Mouse (Mus musculus) heart, embryonic 13.5 days (tissue): ENCODE measurements around the gene Trem3. TPM values are rescaled to one million over a fixed set of nuclear protein-coding genes. Genes with fewer than 3 reads are reported as not detected.

Experiments
- ATAC-seq: fragments of 200-750 bp; cut with Nextera tagmentation; 2 replicates; pipeline ENCODE4 v1.8.0; 2017; ENCODE audit warnings: moderate TSS enrichment; ENCODE audit not compliant: insufficient number of reproducible peaks, low FRiP score, low TSS enrichment; ENCODE audit errors: extremely low read depth
- H3K27ac ChIP-seq: fragments of 300-500 bp; sonication (generic); replicated peaks from 2 replicates; pipeline ENCODE4 v1.5.1; 2015; ENCODE audit warnings: moderate library complexity, mild to moderate bottlenecking, inconsistent platforms
- H3K27me3 ChIP-seq: fragments of 300-500 bp; sonication (generic); replicated peaks from 2 replicates; pipeline ENCODE4 v1.6.1; 2015; ENCODE audit warnings: mild to moderate bottlenecking, inconsistent platforms
- H3K36me3 ChIP-seq: fragments of 300-500 bp; sonication (generic); 2 replicates; pipeline ENCODE4 v1.6.1; 2015; ENCODE audit warnings: mild to moderate bottlenecking, inconsistent platforms
- H3K4me1 ChIP-seq: fragments of 300-500 bp; sonication (generic); 2 replicates; pipeline ENCODE4 v1.6.1; 2015; ENCODE audit warnings: inconsistent platforms
- H3K4me2 ChIP-seq: fragments of 300-500 bp; sonication (generic); 2 replicates; pipeline ENCODE4 v1.6.1; 2015; ENCODE audit warnings: inconsistent platforms, mild to moderate bottlenecking, moderate library complexity
- H3K4me3 ChIP-seq: fragments of 300-500 bp; sonication (generic); 2 replicates; pipeline ENCODE4 v1.5.1; 2015; ENCODE audit warnings: moderate library complexity, mild to moderate bottlenecking, inconsistent platforms
- H3K9ac ChIP-seq: fragments of 300-500 bp; sonication (generic); 2 replicates; pipeline ENCODE4 v1.6.1; 2015; ENCODE audit warnings: inconsistent platforms, mild to moderate bottlenecking, moderate library complexity
- H3K9me3 ChIP-seq: fragments of 300-500 bp; sonication (generic); 2 replicates; pipeline ENCODE4 v1.6.1; 2016; ENCODE audit warnings: inconsistent platforms
- WGBS: fragments of 180-500 bp; shearing (Covaris S2); methylation state at CpG from one replicate; pipeline ENCODE4 v1.1.7; 2015; ENCODE audit warnings: mixed read lengths; 5-methylcytosine and 5-hydroxymethylcytosine counted together
- polyA plus RNA-seq: library from polyadenylated mRNA; unstranded; fragments of >200 nt; fragmentation: Nextera tagmentation; extraction: Ambion mirVana; gene quantifications from 2 replicates; pipeline ENCODE4 v1.2.1, GENCODE M21; 2015

Gene Trem3
- not detected in 2 replicates for polyA plus RNA-seq

- H3K4me1 ChIP-seq: no peaks in the 10 kb centered on the region
- ATAC-seq: no peak
- H3K27me3 ChIP-seq: no peaks in the 10 kb centered on the region
- H3K27ac ChIP-seq: no peak within 1 kb of the TSS
- no peak within 1 kb of the TSS for H3K9ac ChIP-seq
- H3K36me3 ChIP-seq: no peaks in the 10 kb centered on the region
- 74% methylated on average over 11 of the region's 11 CpGs for whole genome bisulfite sequencing
- H3K9me3 ChIP-seq: no peaks in the 10 kb centered on the region
- H3K4me2 ChIP-seq: no peak within 1 kb of the TSS
- H3K4me3 ChIP-seq: no peak within 1 kb of the TSS
Observed at GRCm38 (mm10) chr17:48247221-48247928, at the start of gene Trem3. Gene Trem3, plus strand, starts transcription at chr17:48247777.

- H3K4me1 ChIP-seq: no peaks in the 10 kb centered on the region
- no peaks in the 10 kb centered on the region for H3K27me3 ChIP-seq
- ATAC-seq: no peak
- H3K9ac ChIP-seq: no peak overlapping the region
- H3K4me3 ChIP-seq: no peak overlapping the region
- 88% methylated on average over 12 of the region's 12 CpGs for WGBS
- no peaks in the 10 kb centered on the region for H3K36me3 ChIP-seq
- H3K27ac ChIP-seq: no peak overlapping the region
- H3K9me3 ChIP-seq: peaks cover 37% of the 10 kb centered on the region
- no peak overlapping the region for H3K4me2 ChIP-seq
Observed at GRCm38 (mm10) chr17:48203086-48203485, 44.5 kb upstream of the Trem3 start.

GRCm38 (mm10) chr17:48212596-48212995 lies 35.0 kb upstream of the Trem3 start:
- Histone ChIP-seq H3K36me3 (no peaks in the 10 kb centered on the region), H3K4me2 (no peak overlapping the region), H3K27me3 (no peaks in the 10 kb centered on the region), H3K9me3 (0 out of 2 replicates have a peak, but pooled peaks cover 4% of the 10 kb centered on the region), H3K4me3 (no peak overlapping the region), H3K4me1 (no peaks in the 10 kb centered on the region), H3K9ac (no peak overlapping the region), H3K27ac (no peak overlapping the region)
- ATAC-seq: no peak
- 90% methylated on average over 12 of the region's 12 CpGs for WGBS

GRCm38 (mm10) chr17:48213511-48213910 lies 34.1 kb upstream of the Trem3 start:
- ATAC-seq: no peak
- 59% methylated on average over 5 of the region's 5 CpGs for WGBS
- H3K9me3 ChIP-seq: 0 out of 2 replicates have a peak, but pooled peaks cover 4% of the 10 kb centered on the region
- no peaks in the 10 kb centered on the region for H3K36me3 ChIP-seq
- no peaks in the 10 kb centered on the region for H3K4me1 ChIP-seq
- no peak overlapping the region for H3K4me3 ChIP-seq
- no peaks in the 10 kb centered on the region for H3K27me3 ChIP-seq
- no peak overlapping the region for H3K27ac ChIP-seq
- no peak overlapping the region for H3K9ac ChIP-seq
- no peak overlapping the region for H3K4me2 ChIP-seq

GRCm38 (mm10) chr17:48215429-48215828 lies 32.1 kb upstream of the Trem3 start:
- Histone ChIP-seq H3K9ac (no peak overlapping the region), H3K4me1 (no peaks in the 10 kb centered on the region), H3K27me3 (no peaks in the 10 kb centered on the region), H3K4me3 (no peak overlapping the region), H3K36me3 (no peaks in the 10 kb centered on the region), H3K27ac (no peak overlapping the region), H3K9me3 (0 out of 2 replicates have a peak, but pooled peaks cover 4% of the 10 kb centered on the region), H3K4me2 (no peak overlapping the region)
- no peak for ATAC-seq
- 77% methylated on average over 1 of the region's 1 CpGs for WGBS

- WGBS: 65% methylated on average over 7 of the region's 7 CpGs
Observed at GRCm38 (mm10) chr17:48230680-48231079, 16.9 kb upstream of the Trem3 start.

GRCm38 (mm10) chr17:48232518-48232917 lies 15.1 kb upstream of the Trem3 start, which contains the start of gene Trem1:
Gene Trem1, plus strand, starts transcription at chr17:48232768.
- H3K27ac ChIP-seq: no peak within 1 kb of the TSS
- no peak for ATAC-seq
- no peak within 1 kb of the TSS for H3K9ac ChIP-seq
- no peaks in the 10 kb centered on the region for H3K27me3 ChIP-seq
- no peaks in the 10 kb centered on the region for H3K9me3 ChIP-seq
- no peaks in the 10 kb centered on the region for H3K36me3 ChIP-seq
- no peak within 1 kb of the TSS for H3K4me3 ChIP-seq
- H3K4me1 ChIP-seq: no peaks in the 10 kb centered on the region
- WGBS: 78% methylated on average over 6 of the region's 6 CpGs
- H3K4me2 ChIP-seq: no peak within 1 kb of the TSS

More at GRCm38 (mm10) chr17:48230680-48231079, 16.9 kb upstream of the Trem3 start:
- H3K27me3 ChIP-seq: no peaks in the 10 kb centered on the region
- H3K9ac ChIP-seq: no peak overlapping the region
- H3K4me3 ChIP-seq: no peak overlapping the region
- no peak for ATAC-seq
- H3K4me2 ChIP-seq: no peak overlapping the region
- H3K27ac ChIP-seq: no peak overlapping the region
- H3K4me1 ChIP-seq: no peaks in the 10 kb centered on the region
- no peaks in the 10 kb centered on the region for H3K36me3 ChIP-seq
- H3K9me3 ChIP-seq: no peaks in the 10 kb centered on the region

- Histone ChIP-seq H3K4me3 (no peak overlapping the region), H3K9me3 (no peaks in the 10 kb centered on the region), H3K4me2 (no peak overlapping the region), H3K27me3 (no peaks in the 10 kb centered on the region), H3K36me3 (no peaks in the 10 kb centered on the region), H3K9ac (no peak overlapping the region), H3K4me1 (no peaks in the 10 kb centered on the region), H3K27ac (no peak overlapping the region)
- ATAC-seq: no peak
- 83% methylated on average over 4 of the region's 4 CpGs for WGBS
Observed at GRCm38 (mm10) chr17:48233789-48234188, 13.8 kb upstream of the Trem3 start.

- Histone ChIP-seq H3K4me3 (no peak overlapping the region), H3K27me3 (no peaks in the 10 kb centered on the region), H3K4me2 (no peak overlapping the region), H3K9ac (no peak overlapping the region), H3K9me3 (no peaks in the 10 kb centered on the region), H3K36me3 (no peaks in the 10 kb centered on the region), H3K4me1 (no peaks in the 10 kb centered on the region), H3K27ac (no peak overlapping the region)
- no peak for ATAC-seq
- WGBS: 67% methylated on average over 5 of the region's 5 CpGs
Observed at GRCm38 (mm10) chr17:48234550-48234949, 13.0 kb upstream of the Trem3 start.

GRCm38 (mm10) chr17:48235773-48236370 lies 11.7 kb upstream of the Trem3 start:
- H3K27me3 ChIP-seq: no peaks in the 10 kb centered on the region
- H3K36me3 ChIP-seq: no peaks in the 10 kb centered on the region
- no peak for ATAC-seq
- no peaks in the 10 kb centered on the region for H3K9me3 ChIP-seq
- H3K9ac ChIP-seq: no peak overlapping the region
- H3K4me2 ChIP-seq: no peak overlapping the region
- no peaks in the 10 kb centered on the region for H3K4me1 ChIP-seq
- WGBS: 37% methylated on average over 4 of the region's 4 CpGs
- H3K4me3 ChIP-seq: no peak overlapping the region
- H3K27ac ChIP-seq: no peak overlapping the region

GRCm38 (mm10) chr17:48237621-48238020 lies 10.0 kb upstream of the Trem3 start:
- WGBS: 77% methylated on average over 8 of the region's 8 CpGs
- H3K4me1 ChIP-seq: no peaks in the 10 kb centered on the region
- H3K27ac ChIP-seq: no peak overlapping the region
- no peak overlapping the region for H3K4me3 ChIP-seq
- H3K9me3 ChIP-seq: no peaks in the 10 kb centered on the region
- no peak overlapping the region for H3K9ac ChIP-seq
- ATAC-seq: no peak
- no peaks in the 10 kb centered on the region for H3K36me3 ChIP-seq
- H3K4me2 ChIP-seq: no peak overlapping the region
- no peaks in the 10 kb centered on the region for H3K27me3 ChIP-seq

- no peaks in the 10 kb centered on the region for H3K27me3 ChIP-seq
- no peak overlapping the region for H3K27ac ChIP-seq
- no peak overlapping the region for H3K4me2 ChIP-seq
- no peaks in the 10 kb centered on the region for H3K4me1 ChIP-seq
- H3K9me3 ChIP-seq: no peaks in the 10 kb centered on the region
- no peaks in the 10 kb centered on the region for H3K36me3 ChIP-seq
- H3K4me3 ChIP-seq: no peak overlapping the region
- ATAC-seq: no peak
- no peak overlapping the region for H3K9ac ChIP-seq
Observed at GRCm38 (mm10) chr17:48249039-48249438, 1.5 kb downstream of the Trem3 start.
